Mouse (Mus musculus) MEL (cell line): ENCODE measurements around the gene Actg1. TPM values are rescaled to one million over a fixed set of nuclear protein-coding genes. Genes with fewer than 3 reads are reported as not detected.

ENCODE experiments used
- DNase-seq: peaks from one replicate; pipeline ENCODE4 v3.0.0; 2011; ENCODE audit warnings: low read depth, low spot score
- H3K27ac ChIP-seq: 2 replicates; pipeline ENCODE4 v1.5.1; 2012; ENCODE audit warnings: low read depth, mild to moderate bottlenecking, control low read depth, low read length, moderate library complexity; ENCODE audit not compliant: control insufficient read depth
- H3K27me3 ChIP-seq, 2 experiments: fragments of 150-350 bp in 1 of 2; sonication (generic) in 1 of 2; 2 replicates each; pipeline ENCODE4 v1.6.1; 2012; ENCODE audit warnings: low read length in 2 of 2, mild to moderate bottlenecking in 2 of 2, improper control_type of control experiment in 1 of 2, moderate library complexity in 1 of 2; ENCODE audit not compliant: insufficient read depth in 2 of 2, control insufficient read depth in 1 of 2
- H3K36me3 ChIP-seq, 2 experiments: 2 replicates each; pipeline ENCODE4 v1.6.1; 2012 to 2014; ENCODE audit warnings: low read length in 2 of 2, improper control_type of control experiment in 1 of 2, inconsistent platforms in 1 of 2, mild to moderate bottlenecking in 1 of 2; ENCODE audit not compliant: insufficient read depth in 2 of 2, control insufficient read depth in 1 of 2
- H3K4me1 ChIP-seq, 2 experiments: fragments of 150-350 bp in 1 of 2; sonication (generic) in 1 of 2; 2 replicates each; pipeline ENCODE4 v1.6.1; 2012; ENCODE audit warnings: low read length in 2 of 2, improper control_type of control experiment in 1 of 2, mild to moderate bottlenecking in 1 of 2; ENCODE audit not compliant: insufficient read depth in 2 of 2, control insufficient read depth in 1 of 2
- H3K4me3 ChIP-seq, 2 experiments: fragments of 150-350 bp in 1 of 2; sonication (generic) in 1 of 2; 2 replicates each; pipeline ENCODE4 v1.5.1; 2012; ENCODE audit warnings: low read depth in 2 of 2, low read length in 2 of 2, mild to moderate bottlenecking in 2 of 2, moderate library complexity in 2 of 2, control low read depth in 1 of 2, improper control_type of control experiment in 1 of 2; ENCODE audit not compliant: control insufficient read depth in 1 of 2, insufficient read depth in 1 of 2
- H3K79me2 ChIP-seq: 2 replicates; pipeline ENCODE4 v1.6.1; 2012; ENCODE audit warnings: mild to moderate bottlenecking, low read length, moderate library complexity; ENCODE audit not compliant: control insufficient read depth, poor library complexity, insufficient read depth
- H3K9ac ChIP-seq: 2 replicates; pipeline ENCODE4 v1.6.1; 2012; ENCODE audit warnings: low read depth, mild to moderate bottlenecking, control low read depth, low read length, moderate library complexity; ENCODE audit not compliant: control insufficient read depth, poor library complexity, severe bottlenecking
- H3K9me3 ChIP-seq: fragments of 150-350 bp; sonication (generic); replicated peaks from 2 replicates; pipeline ENCODE4 v1.6.1; 2012; ENCODE audit warnings: mild to moderate bottlenecking, low read length, improper control_type of control experiment, moderate library complexity; ENCODE audit not compliant: insufficient read depth
- E2F4 ChIP-seq: IDR thresholded peaks from 2 replicates; pipeline ENCODE4 v1.6.1; 2011; ENCODE audit warnings: low read depth, low read length, improper control_type of control experiment, borderline replicate concordance
- EP300 ChIP-seq, 2 experiments: IDR thresholded peaks; 2 replicates each; pipeline ENCODE4 v1.6.1; 2011; ENCODE audit warnings: improper control_type of control experiment in 2 of 2, low read length in 2 of 2, low read depth in 1 of 2, mild to moderate bottlenecking in 1 of 2
- GABPA ChIP-seq: IDR thresholded peaks from 2 replicates; pipeline ENCODE4 v1.6.1; 2012; ENCODE audit warnings: low read depth, mild to moderate bottlenecking, inconsistent platforms, low read length, improper control_type of control experiment, moderate library complexity
- KAT2A ChIP-seq: conservative IDR thresholded peaks from 2 replicates; pipeline ENCODE4 v1.6.1; 2012; ENCODE audit warnings: low read depth, low read length, improper control_type of control experiment, inconsistent platforms
- MAFK ChIP-seq: IDR thresholded peaks from 2 replicates; pipeline ENCODE4 v1.6.1; 2011; ENCODE audit warnings: low read depth, mild to moderate bottlenecking, low read length, improper control_type of control experiment, borderline replicate concordance
- MXI1 ChIP-seq: IDR thresholded peaks from 2 replicates; pipeline ENCODE4 v1.6.1; 2011; ENCODE audit warnings: mild to moderate bottlenecking, low read depth, low read length, improper control_type of control experiment
- POLR2A ChIP-seq, 2 experiments: IDR thresholded peaks; 2 replicates each; pipeline ENCODE4 v1.6.1; 2011 to 2012; ENCODE audit warnings: low read length in 2 of 2, mild to moderate bottlenecking in 2 of 2, control low read depth in 1 of 2, improper control_type of control experiment in 1 of 2, low read depth in 1 of 2, moderate library complexity in 1 of 2; ENCODE audit not compliant: control insufficient read depth in 1 of 2, insufficient read depth in 1 of 2, poor library complexity in 1 of 2
- POLR2AphosphoS5 ChIP-seq: IDR thresholded peaks from 2 replicates; pipeline ENCODE4 v1.6.1; 2012; ENCODE audit warnings: low read depth, borderline replicate concordance, mild to moderate bottlenecking, inconsistent platforms, low read length, moderate library complexity, mixed read lengths
- SIN3A ChIP-seq: IDR thresholded peaks from 2 replicates; pipeline ENCODE4 v1.6.1; 2012; ENCODE audit warnings: low read length, improper control_type of control experiment, inconsistent platforms
- SMC3 ChIP-seq: IDR thresholded peaks from 2 replicates; pipeline ENCODE4 v1.6.1; 2011; ENCODE audit warnings: low read depth, low read length, improper control_type of control experiment
- TAL1 ChIP-seq: IDR thresholded peaks from 2 replicates; pipeline ENCODE4 v1.6.1; 2012; ENCODE audit warnings: mild to moderate bottlenecking, inconsistent platforms, low read length, moderate library complexity, mixed read lengths
- TCF12 ChIP-seq: IDR thresholded peaks from 2 replicates; pipeline ENCODE4 v1.6.1; 2014; ENCODE audit warnings: low read depth, mild to moderate bottlenecking, inconsistent platforms, low read length, improper control_type of control experiment, moderate library complexity
- UBTF ChIP-seq: IDR thresholded peaks from 2 replicates; pipeline ENCODE4 v1.6.1; 2012; ENCODE audit warnings: low read depth, mild to moderate bottlenecking, inconsistent platforms, low read length, improper control_type of control experiment, moderate library complexity, borderline replicate concordance; ENCODE audit not compliant: insufficient read depth
- USF2 ChIP-seq, 2 experiments: IDR thresholded peaks; 2 replicates each; pipeline ENCODE4 v1.6.1; 2011 to 2012; ENCODE audit warnings: improper control_type of control experiment in 2 of 2, low read length in 2 of 2, borderline replicate concordance in 1 of 2, inconsistent platforms in 1 of 2, low read depth in 1 of 2, mild to moderate bottlenecking in 1 of 2; ENCODE audit not compliant: insufficient read depth in 1 of 2
- ZC3H11A ChIP-seq: IDR thresholded peaks from 2 replicates; pipeline ENCODE4 v1.6.1; 2012; ENCODE audit warnings: low read depth, mild to moderate bottlenecking, inconsistent platforms, low read length, improper control_type of control experiment
- ZKSCAN1 ChIP-seq: IDR thresholded peaks from 2 replicates; pipeline ENCODE4 v1.6.1; 2012; ENCODE audit warnings: low read depth, mild to moderate bottlenecking, inconsistent platforms, low read length, improper control_type of control experiment, moderate library complexity
- polyA plus RNA-seq, 2 experiments: library from polyadenylated mRNA; stranded (reverse) in 1 of 2; unstranded in 1 of 2; fragments of >175 nt in 1 of 2; fragments of >200 nt in 1 of 2; gene quantifications; 2 replicates each; pipeline versions ENCODE4 v1.2.1 to v1.2.4; 2012; ENCODE audit warnings: low replicate concordance in 2 of 2, low read depth in 1 of 2; ENCODE audit not compliant: insufficient read length in 2 of 2, insufficient read depth in 1 of 2, missing spikeins in 1 of 2
- total RNA-seq: library from RNA; depleted of rRNA; stranded (reverse); fragments of 300-350 nt; gene quantifications from 2 replicates; pipeline ENCODE4 v1.2.3, GENCODE M21; 2012

Gene Actg1
- total and polyA plus RNA-seq, 3 experiments = 899 to 1,784 (median 1,328) TPM

- no peak overlapping the region for H3K9ac ChIP-seq
- no peaks in the 10 kb centered on the region for H3K27me3 ChIP-seq
- H3K27ac ChIP-seq = no peak overlapping the region
- no peak for TF ChIP-seq KAT2A
- no peak for TF ChIP-seq E2F4
- no peak for TF ChIP-seq EP300 (IDR thresholded peaks at IDR 0.05; ENCODE audit: low read depth in 1 of 2, low read length in 2 of 2)
- no peak for TF ChIP-seq SMC3
- no peak for TF ChIP-seq UBTF
- H3K79me2 ChIP-seq = no peaks in the 10 kb centered on the region
- no peak for DNase-seq
- peaks cover 3 to 33% of the 10 kb centered on the region in 2 experiments; a peak in 3 of 4 replicates for H3K36me3 ChIP-seq
- no peak overlapping the region for H3K4me3 ChIP-seq
- H3K4me1 ChIP-seq = no peaks in the 10 kb centered on the region
- no peaks in the 10 kb centered on the region for H3K9me3 ChIP-seq
These were observed 40.2 kb upstream of the Actg1 start for GRCm38 (mm10) chr11:120388580-120388979.

- H3K4me3 ChIP-seq = no peak overlapping the region
- H3K9ac ChIP-seq = no peak overlapping the region
- no peaks in the 10 kb centered on the region for H3K9me3 ChIP-seq
- no peaks in the 10 kb centered on the region for H3K4me1 ChIP-seq
- no peak overlapping the region for H3K27ac ChIP-seq
- DNase-seq = peak; percentile 50
- H3K79me2 ChIP-seq = no peaks in the 10 kb centered on the region
- peaks cover 3 to 31% of the 10 kb centered on the region in 2 experiments; a peak in 3 of 4 replicates for H3K36me3 ChIP-seq
- TF ChIP-seq SIN3A = no peak
- peak; percentile 84 for TF ChIP-seq MAFK
- TF ChIP-seq GABPA = peak; percentile 86
- TF ChIP-seq EP300 (IDR thresholded peaks at IDR 0.05; ENCODE audit: low read depth in 1 of 2, low read length in 2 of 2) = no peak
- TF ChIP-seq, all 39 proteins: peak for 2
- no peaks in the 10 kb centered on the region for H3K27me3 ChIP-seq
These were observed 38.8 kb upstream of the Actg1 start for GRCm38 (mm10) chr11:120387157-120387556.

DNA sequence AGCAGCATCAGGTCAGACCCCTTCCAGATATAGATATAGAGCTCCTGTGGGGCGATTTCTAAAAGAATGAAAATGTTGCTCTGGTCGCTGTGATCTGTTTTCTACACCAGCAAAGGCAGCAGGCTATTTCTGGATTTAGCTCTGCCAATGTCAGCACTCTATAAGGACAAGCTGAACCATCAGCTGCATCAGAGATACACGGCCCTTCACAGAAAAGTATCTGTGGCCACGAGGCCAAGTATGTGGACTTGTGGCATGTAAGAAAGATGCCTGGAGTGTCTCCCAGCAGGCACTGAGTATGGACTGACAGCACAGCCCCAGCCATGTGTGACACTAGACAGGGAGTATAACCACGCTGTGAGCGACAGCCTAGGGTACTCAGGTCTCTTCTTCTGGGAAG lies 38.3 kb upstream of the Actg1 start:
- Histone ChIP-seq H3K9me3 (no peaks in the 10 kb centered on the region), H3K36me3 (peaks cover 3 to 26% of the 10 kb centered on the region in 2 experiments; a peak in 3 of 4 replicates), H3K9ac (no peak overlapping the region), H3K27ac (no peak overlapping the region), H3K4me3 (no peak overlapping the region), H3K27me3 (no peaks in the 10 kb centered on the region), H3K4me1 (no peaks in the 10 kb centered on the region), H3K79me2 (no peaks in the 10 kb centered on the region)
- TF ChIP-seq TCF12 (no peak), POLR2A (IDR thresholded peaks at IDR 0.05; ENCODE audit: control insufficient read depth in 1 of 2, insufficient read depth in 1 of 2, low read depth in 1 of 2, low read length in 2 of 2, poor library complexity in 1 of 2) (no peak), ZKSCAN1 (no peak), MXI1 (no peak), GABPA (no peak), TAL1 (no peak), USF2 (IDR thresholded peaks at IDR 0.05; ENCODE audit: borderline replicate concordance in 1 of 2, insufficient read depth in 1 of 2, low read depth in 1 of 2, low read length in 2 of 2) (no peak), ZC3H11A (no peak), POLR2AphosphoS5 (no peak)
- DNase-seq = no peak
